Mouse (Mus musculus) neural tube, embryonic 11.5 days (tissue): ENCODE results near the gene Nanos3. TPM values are rescaled to one million over a fixed set of nuclear protein-coding genes. Genes with fewer than 3 reads are reported as not detected.

Experiments
- ATAC-seq: fragments of 200-750 bp; cut with Nextera tagmentation; 2 replicates; pipeline ENCODE4 v1.8.0; 2017; ENCODE audit warnings: moderate number of reproducible peaks, mild to moderate bottlenecking, moderate TSS enrichment, moderate library complexity; ENCODE audit not compliant: insufficient read depth, low FRiP score, low TSS enrichment
- DNase-seq: peaks from one replicate; pipeline ENCODE4 v3.0.0-alpha.2; 2015; ENCODE audit warnings: low spot score
- H3K27ac ChIP-seq: fragments of 300-500 bp; sonication (generic); 2 replicates; pipeline ENCODE4 v1.5.1; 2014; ENCODE audit warnings: low read depth, mild to moderate bottlenecking, low read length
- H3K27me3 ChIP-seq: fragments of 300-500 bp; sonication (generic); 2 replicates; pipeline ENCODE4 v1.6.1; 2014; ENCODE audit warnings: mild to moderate bottlenecking, low read length, mixed read lengths; ENCODE audit not compliant: control insufficient read depth, insufficient read depth
- H3K36me3 ChIP-seq: fragments of 300-500 bp; sonication (generic); 2 replicates; pipeline ENCODE4 v1.6.1; 2014; ENCODE audit warnings: mild to moderate bottlenecking, low read length, moderate library complexity, mixed read lengths; ENCODE audit not compliant: control insufficient read depth, insufficient read depth
- H3K4me1 ChIP-seq: fragments of 300-500 bp; sonication (generic); 2 replicates; pipeline ENCODE4 v1.6.1; 2014; ENCODE audit warnings: low read length, mixed read lengths; ENCODE audit not compliant: control insufficient read depth, insufficient read depth
- H3K4me2 ChIP-seq: fragments of 300-500 bp; sonication (generic); 2 replicates; pipeline ENCODE4 v1.6.1; 2014; ENCODE audit warnings: low read depth, mild to moderate bottlenecking, moderate library complexity
- H3K4me3 ChIP-seq: fragments of 300-500 bp; sonication (generic); 2 replicates; pipeline ENCODE4 v1.5.1; 2014; ENCODE audit warnings: low read depth, low read length
- H3K9ac ChIP-seq: fragments of 300-500 bp; sonication (generic); 2 replicates; pipeline ENCODE4 v1.6.1; 2014; ENCODE audit warnings: mild to moderate bottlenecking, low read length
- H3K9me3 ChIP-seq: fragments of 300-500 bp; sonication (generic); 2 replicates; pipeline ENCODE4 v1.6.1; 2016; ENCODE audit warnings: low read length; ENCODE audit not compliant: control insufficient read depth
- WGBS: fragments of 180-500 bp; shearing (Covaris S2); extraction: QIAGEN DNeasy Blood & Tissue Kit; methylation state at CpG from one replicate; pipeline ENCODE4 v1.1.7; 2014; 5-methylcytosine and 5-hydroxymethylcytosine counted together
- microRNA counts: library from miRNA; unstranded; fragments of <30 nt; microRNA quantifications from one replicate; lab custom pipeline; 2015
- microRNA-seq: library from miRNA; unstranded; fragments of <30 nt; microRNA quantifications from one replicate; pipeline ENCODE4, GENCODE M21; 2016
- polyA plus RNA-seq: library from polyadenylated mRNA; unstranded; fragments of >200 nt; fragmentation: Nextera tagmentation; extraction: Ambion mirVana; gene quantifications from 2 replicates; pipeline ENCODE4 v1.2.1, GENCODE M21; 2014

Nanos3 gene
- polyA plus RNA-seq, 1 experiment from 2014 or later, result 6.2 TPM

- WGBS, result 80% methylated on average over 8 of the region's 8 CpGs
- no peaks in the 10 kb centered on the region for H3K27me3 ChIP-seq
- no peak overlapping the region for H3K4me3 ChIP-seq
- ATAC-seq (no peak), DNase-seq (no peak)
- H3K4me1 ChIP-seq, result no peaks in the 10 kb centered on the region
- no peak overlapping the region for H3K27ac ChIP-seq
- no peaks in the 10 kb centered on the region for H3K9me3 ChIP-seq
- no peak overlapping the region for H3K9ac ChIP-seq
- no peak overlapping the region for H3K4me2 ChIP-seq
- H3K36me3 ChIP-seq, result peaks cover 4% of the 10 kb centered on the region
Measured at GRCm38 (mm10) chr8:84128277-84128676, 56.7 kb downstream of the Nanos3 start.

GRCm38 (mm10) chr8:84127202-84127901 is 57.7 kb downstream of the Nanos3 start:
- ATAC-seq, result no peak
- no peak overlapping the region for H3K4me3 ChIP-seq

GRCm38 (mm10) chr8:84126742-84127141 is 58.3 kb downstream of the Nanos3 start:
- Histone ChIP-seq H3K4me1 (no peaks in the 10 kb centered on the region), H3K4me3 (no peak overlapping the region), H3K27ac (no peak overlapping the region), H3K27me3 (no peaks in the 10 kb centered on the region), H3K4me2 (no peak overlapping the region), H3K9ac (no peak overlapping the region), H3K36me3 (no peaks in the 10 kb centered on the region), H3K9me3 (no peaks in the 10 kb centered on the region)
- ATAC-seq (no peak), DNase-seq (no peak)
- WGBS, result 72% methylated on average over 2 of the region's 2 CpGs

More at GRCm38 (mm10) chr8:84127202-84127901, 57.7 kb downstream of the Nanos3 start:
- no peaks in the 10 kb centered on the region for H3K36me3 ChIP-seq
- no peak for DNase-seq
- H3K4me1 ChIP-seq, result no peaks in the 10 kb centered on the region
- no peak overlapping the region for H3K27ac ChIP-seq
- 68% methylated on average over 17 of the region's 17 CpGs for WGBS
- no peak overlapping the region for H3K4me2 ChIP-seq
- H3K27me3 ChIP-seq, result no peaks in the 10 kb centered on the region
- no peak overlapping the region for H3K9ac ChIP-seq
- no peaks in the 10 kb centered on the region for H3K9me3 ChIP-seq

- Histone ChIP-seq H3K27ac (no peak within 1 kb of the TSS), H3K4me1 (no peaks in the 10 kb centered on the region), H3K36me3 (no peaks in the 10 kb centered on the region), H3K9me3 (no peaks in the 10 kb centered on the region), H3K4me2 (no peak within 1 kb of the TSS), H3K9ac (no peak within 1 kb of the TSS), H3K27me3 (no peaks in the 10 kb centered on the region), H3K4me3 (no peak within 1 kb of the TSS)
- ATAC-seq (no peak), DNase-seq (no peak)
- WGBS, result 74% methylated on average over 8 of the region's 9 CpGs
Measured at GRCm38 (mm10) chr8:84125656-84126055, 59.4 kb downstream of the Nanos3 start, which contains the start of gene Podnl1. Gene Podnl1, plus strand, starts transcription at chr8:84125989.

MicroRNAs encoded within 50 kb of the gene (microRNA counts, 519-probe panel; counts per million panel counts)
- 2,802 counts per million, percentile 63 among the panel's probes with 10 or more counts for microRNA mmu-miR-181c (lab: Ali Mortazavi, UCI)
- microRNA mmu-miR-23a (lab: Ali Mortazavi, UCI), result 4,050 counts per million, percentile 75 among the panel's probes with 10 or more counts
- microRNA mmu-miR-27a (lab: Ali Mortazavi, UCI), result 5,092 counts per million, percentile 89 among the panel's probes with 10 or more counts

Small RNA genes lying within 50 kb of the gene (microRNA-seq; reads per million reads assigned to microRNA genes)
- gene Gm25110 (not detected), gene Mir181c (7,447 reads per million, percentile 94 among the genes with 10 or more reads in this experiment), gene Mir181d (5,137 reads per million, percentile 92 among the genes with 10 or more reads in this experiment), gene Mir23a (2,976 reads per million, percentile 86 among the genes with 10 or more reads in this experiment), gene Mir24-2 (not detected), gene Mir27a (66.9 reads per million, percentile 44 among the genes with 10 or more reads in this experiment), gene Mir3074-2 (not detected)

Other genes with a start within 250 kb of the Nanos3 start
- 0.44 and 0.57 TPM in 2 replicates for gene Gm10644, start 230.0 kb downstream of the Nanos3 start, polyA plus RNA-seq
- gene Asf1b, start 229.7 kb downstream of the Nanos3 start, polyA plus RNA-seq, result 78.4 and 84.2 TPM in 2 replicates
- 154 and 171 TPM in 2 replicates for gene Prkaca, start 212.2 kb downstream of the Nanos3 start, polyA plus RNA-seq
- gene Samd1, start 187.5 kb downstream of the Nanos3 start, polyA plus RNA-seq, result 14.4 and 16.5 TPM in 2 replicates
- gene 1700067K01Rik, start 183.7 kb downstream of the Nanos3 start, polyA plus RNA-seq, result 0.70 and 0.77 TPM in 2 replicates
- not detected in 2 replicates for gene 2210011C24Rik, start 173.0 kb downstream of the Nanos3 start, polyA plus RNA-seq
- 4.4 TPM in 2 replicates for gene Palm3, start 163.7 kb downstream of the Nanos3 start, polyA plus RNA-seq
- 0.12 and 0.13 TPM in 2 replicates for gene Il27ra, start 142.6 kb downstream of the Nanos3 start, polyA plus RNA-seq
- gene Rln3, start 140.2 kb downstream of the Nanos3 start, polyA plus RNA-seq, result not detected in 2 replicates
- 1.8 and 2.6 TPM in 2 replicates for gene Gm10643, start 120.1 kb downstream of the Nanos3 start, polyA plus RNA-seq
- gene Rfx1, start 118.4 kb downstream of the Nanos3 start, polyA plus RNA-seq, result 9.6 TPM in 2 replicates
- 17.0 and 17.1 TPM in 2 replicates for gene Dcaf15, start 80.4 kb downstream of the Nanos3 start, polyA plus RNA-seq
- 0.27 TPM in 1 of 2 replicates, not detected in the other for gene Podnl1, start 59.2 kb downstream of the Nanos3 start, polyA plus RNA-seq
- gene Cc2d1a, start 37.3 kb downstream of the Nanos3 start, polyA plus RNA-seq, result 11.2 and 12.4 TPM in 2 replicates
- 1.0 and 1.3 TPM in 2 replicates for gene 4930432K21Rik, start 37.2 kb downstream of the Nanos3 start, polyA plus RNA-seq
- gene Zswim4, start 51.8 kb upstream of the Nanos3 start, polyA plus RNA-seq, result 34.9 and 35.5 TPM in 2 replicates
- 301 and 323 TPM in 2 replicates for gene D8Ertd738e, start 64.5 kb upstream of the Nanos3 start, polyA plus RNA-seq
- gene Mri1, start 72.1 kb upstream of the Nanos3 start, polyA plus RNA-seq, result 50.7 and 55.9 TPM in 2 replicates
- gene Ccdc130, start 85.2 kb upstream of the Nanos3 start, polyA plus RNA-seq, result 21.4 and 26.6 TPM in 2 replicates
- gene Cacna1a, start 203.2 kb upstream of the Nanos3 start, polyA plus RNA-seq, result 4.6 and 6.9 TPM in 2 replicates